Mouse (Mus musculus) intestine, embryonic 15.5 days (tissue): Measurements from ENCODE around the gene Olfr1499. TPM values are rescaled to one million over a fixed set of nuclear protein-coding genes. Genes with fewer than 3 reads are reported as not detected.

Source experiments
- polyA plus RNA-seq: library from polyadenylated mRNA; unstranded; fragments of >200 nt; fragmentation: Nextera tagmentation; extraction: Ambion mirVana; gene quantifications from 2 replicates; pipeline ENCODE4 v1.2.1, GENCODE M21; 2015

Gene Olfr1499
- polyA plus RNA-seq, 1 experiment from 2014 or later: not detected

Other genes starting within 250 kb of the Olfr1499 start
- gene Olfr1484, start 235.9 kb downstream of the Olfr1499 start, polyA plus RNA-seq: not detected in 2 replicates
- gene Olfr1487, start 202.1 kb downstream of the Olfr1499 start, polyA plus RNA-seq: not detected in 2 replicates
- gene Olfr1489, start 187.8 kb downstream of the Olfr1499 start, polyA plus RNA-seq: not detected in 2 replicates
- not detected in 2 replicates for gene Olfr1490, start 168.4 kb downstream of the Olfr1499 start, polyA plus RNA-seq
- gene Olfr1491, start 122.2 kb downstream of the Olfr1499 start, polyA plus RNA-seq: not detected in 2 replicates
- not detected in 2 replicates for gene Olfr1493-ps1, start 96.2 kb downstream of the Olfr1499 start, polyA plus RNA-seq
- not detected in 2 replicates for gene Olfr1494, start 79.7 kb downstream of the Olfr1499 start, polyA plus RNA-seq
- not detected in 2 replicates for gene Olfr1495, start 54.8 kb downstream of the Olfr1499 start, polyA plus RNA-seq
- not detected in 2 replicates for gene Olfr1496, start 41.6 kb downstream of the Olfr1499 start, polyA plus RNA-seq
- not detected in 2 replicates for gene Olfr1497, start 21.2 kb downstream of the Olfr1499 start, polyA plus RNA-seq
- gene Olfr1500, start 11.0 kb upstream of the Olfr1499 start, polyA plus RNA-seq: not detected in 2 replicates
- gene Olfr1501, start 31.2 kb upstream of the Olfr1499 start, polyA plus RNA-seq: not detected in 2 replicates
- not detected in 2 replicates for gene Olfr1502, start 42.3 kb upstream of the Olfr1499 start, polyA plus RNA-seq
- gene Olfr1504, start 78.5 kb upstream of the Olfr1499 start, polyA plus RNA-seq: not detected in 2 replicates
- not detected in 2 replicates for gene Olfr1505, start 94.1 kb upstream of the Olfr1499 start, polyA plus RNA-seq